Mouse (Mus musculus) stomach, embryonic 14.5 days (tissue): ENCODE results near the gene Bcr. TPM values are rescaled to one million over a fixed set of nuclear protein-coding genes. Genes with fewer than 3 reads are reported as not detected.

Experiments
- ATAC-seq: fragments of 200-750 bp; cut with Nextera tagmentation; 2 replicates; pipeline ENCODE4 v1.8.0; 2017; ENCODE audit warnings: low read depth, moderate TSS enrichment; ENCODE audit not compliant: insufficient number of reproducible peaks, insufficient read depth, low FRiP score
- H3K27ac ChIP-seq: fragments of 300-500 bp; sonication (generic); 2 replicates; pipeline ENCODE4 v1.5.1; 2014; ENCODE audit warnings: mild to moderate bottlenecking, low read length, moderate library complexity, mixed read lengths
- H3K27me3 ChIP-seq: fragments of 300-500 bp; sonication (generic); 2 replicates; pipeline ENCODE4 v1.6.1; 2014; ENCODE audit warnings: low read length, control low read depth, mixed read lengths; ENCODE audit not compliant: control insufficient read depth, insufficient read depth
- H3K36me3 ChIP-seq: fragments of 300-500 bp; sonication (generic); 2 replicates; pipeline ENCODE4 v1.6.1; 2014; ENCODE audit warnings: mild to moderate bottlenecking, control low read depth, low read length, moderate library complexity, mixed read lengths; ENCODE audit not compliant: control insufficient read depth, insufficient read depth
- H3K4me1 ChIP-seq: fragments of 300-500 bp; sonication (generic); 2 replicates; pipeline ENCODE4 v1.6.1; 2014; ENCODE audit warnings: low read length, control low read depth, mixed read lengths; ENCODE audit not compliant: control insufficient read depth, insufficient read depth
- H3K4me2 ChIP-seq: fragments of 300-500 bp; sonication (generic); replicated peaks from 2 replicates; pipeline ENCODE4 v1.6.1; 2014; ENCODE audit warnings: low read depth, low read length, control low read depth
- H3K4me3 ChIP-seq: fragments of 300-500 bp; sonication (generic); 2 replicates; pipeline ENCODE4 v1.5.1; 2014; ENCODE audit warnings: low read depth, low read length, control low read depth
- H3K9ac ChIP-seq: fragments of 300-500 bp; sonication (generic); replicated peaks from 2 replicates; pipeline ENCODE4 v1.6.1; 2014; ENCODE audit warnings: low read depth, mild to moderate bottlenecking, control low read depth, low read length, moderate library complexity, mixed read lengths
- H3K9me3 ChIP-seq: fragments of 300-500 bp; sonication (generic); 2 replicates; pipeline ENCODE4 v1.6.1; 2016; ENCODE audit warnings: low read depth, low read length, control low read depth; ENCODE audit not compliant: control insufficient read depth
- WGBS: fragments of 180-500 bp; shearing (Covaris S2); extraction: QIAGEN DNeasy Blood & Tissue Kit; methylation state at CpG from one replicate; pipeline ENCODE4 v1.1.7; 2014; 5-methylcytosine and 5-hydroxymethylcytosine counted together
- polyA plus RNA-seq: library from polyadenylated mRNA; unstranded; fragments of >200 nt; fragmentation: Nextera tagmentation; extraction: Ambion mirVana; gene quantifications from 2 replicates; pipeline ENCODE4 v1.2.1, GENCODE M21; 2014

Gene Bcr
- polyA plus RNA-seq, 1 experiment from 2014 or later = 11.9 TPM

GRCm38 (mm10) chr10:75191647-75192046 is 131.3 kb downstream of the Bcr start:
- Histone ChIP-seq H3K9me3 (no peaks in the 10 kb centered on the region), H3K9ac (no peak overlapping the region), H3K27ac (no peak overlapping the region), H3K36me3 (no peaks in the 10 kb centered on the region), H3K4me3 (no peak overlapping the region), H3K27me3 (no peaks in the 10 kb centered on the region), H3K4me1 (no peaks in the 10 kb centered on the region), H3K4me2 (no peak overlapping the region)
- WGBS = 53% methylated on average over 7 of the region's 7 CpGs
- no peak for ATAC-seq

GRCm38 (mm10) chr10:75197817-75198216 is 137.4 kb downstream of the Bcr start:
- Histone ChIP-seq H3K9me3 (no peaks in the 10 kb centered on the region), H3K4me2 (no peak overlapping the region), H3K4me3 (no peak overlapping the region), H3K36me3 (no peaks in the 10 kb centered on the region), H3K27ac (no peak overlapping the region), H3K4me1 (no peaks in the 10 kb centered on the region), H3K27me3 (no peaks in the 10 kb centered on the region), H3K9ac (no peak overlapping the region)
- 100% methylated on average over 1 of the region's 1 CpGs for WGBS
- no peak for ATAC-seq

- no peak for ATAC-seq
- Histone ChIP-seq H3K4me2 (no peak overlapping the region), H3K27me3 (no peaks in the 10 kb centered on the region), H3K4me3 (no peak overlapping the region), H3K9me3 (no peaks in the 10 kb centered on the region), H3K4me1 (no peaks in the 10 kb centered on the region), H3K36me3 (no peaks in the 10 kb centered on the region), H3K27ac (no peak overlapping the region), H3K9ac (no peak overlapping the region)
- WGBS = 81% methylated on average over 1 of the region's 1 CpGs
These were observed 140.3 kb downstream of the Bcr start for GRCm38 (mm10) chr10:75200733-75201132.

- no peaks in the 10 kb centered on the region for H3K36me3 ChIP-seq
- no peaks in the 10 kb centered on the region for H3K27me3 ChIP-seq
- no peaks in the 10 kb centered on the region for H3K4me1 ChIP-seq
- no peak for ATAC-seq
- H3K27ac ChIP-seq = no peak overlapping the region
- WGBS = 81% methylated on average over 4 of the region's 4 CpGs
- no peak overlapping the region for H3K4me2 ChIP-seq
- no peak overlapping the region for H3K9ac ChIP-seq
- H3K9me3 ChIP-seq = no peaks in the 10 kb centered on the region
- no peak overlapping the region for H3K4me3 ChIP-seq
These were observed 145.8 kb downstream of the Bcr start for GRCm38 (mm10) chr10:75206192-75206591.

- Histone ChIP-seq H3K4me1 (peaks cover 10% of the 10 kb centered on the region; the same call in 1 of the 2 replicates), H3K27ac (no peak overlapping the region), H3K36me3 (no peaks in the 10 kb centered on the region), H3K9ac (no peak overlapping the region), H3K4me3 (no peak overlapping the region), H3K4me2 (no peak overlapping the region), H3K9me3 (no peaks in the 10 kb centered on the region), H3K27me3 (no peaks in the 10 kb centered on the region)
- WGBS = 88% methylated on average over 3 of the region's 3 CpGs
- ATAC-seq = no peak
These were observed 150.4 kb downstream of the Bcr start for GRCm38 (mm10) chr10:75210841-75211240.

GRCm38 (mm10) chr10:75211807-75212645 is 151.6 kb downstream of the Bcr start, which contains the start of gene Specc1l:
TSS of gene Specc1l (plus strand) at chr10:75212073.
- Histone ChIP-seq H3K4me1 (peaks cover 10% of the 10 kb centered on the region; the same call in 1 of the 2 replicates), H3K9ac (peak within 1 kb of the TSS; percentile 79), H3K27ac (peak within 1 kb of the TSS; percentile 99), H3K27me3 (no peaks in the 10 kb centered on the region), H3K36me3 (no peaks in the 10 kb centered on the region), H3K4me3 (peak within 1 kb of the TSS; percentile 83), H3K4me2 (peak within 1 kb of the TSS; percentile 62), H3K9me3 (no peaks in the 10 kb centered on the region)
- WGBS = under 1% methylated on average over 72 of the region's 80 CpGs
- ATAC-seq = peak; percentile 99

GRCm38 (mm10) chr10:75212981-75213380 is 152.6 kb downstream of the Bcr start:
- no peaks in the 10 kb centered on the region for H3K36me3 ChIP-seq
- no peak overlapping the region for H3K27ac ChIP-seq
- H3K4me3 ChIP-seq = peak overlapping the region; percentile 83
- H3K9me3 ChIP-seq = no peaks in the 10 kb centered on the region
- 48% methylated on average over 7 of the region's 7 CpGs for WGBS
- no peaks in the 10 kb centered on the region for H3K27me3 ChIP-seq
- H3K9ac ChIP-seq = peak overlapping the region; percentile 79; the same call in 1 of the 2 replicates
- ATAC-seq = no peak
- H3K4me2 ChIP-seq = peak overlapping the region; percentile 62
- H3K4me1 ChIP-seq = peaks cover 10% of the 10 kb centered on the region; the same call in 1 of the 2 replicates

DNA sequence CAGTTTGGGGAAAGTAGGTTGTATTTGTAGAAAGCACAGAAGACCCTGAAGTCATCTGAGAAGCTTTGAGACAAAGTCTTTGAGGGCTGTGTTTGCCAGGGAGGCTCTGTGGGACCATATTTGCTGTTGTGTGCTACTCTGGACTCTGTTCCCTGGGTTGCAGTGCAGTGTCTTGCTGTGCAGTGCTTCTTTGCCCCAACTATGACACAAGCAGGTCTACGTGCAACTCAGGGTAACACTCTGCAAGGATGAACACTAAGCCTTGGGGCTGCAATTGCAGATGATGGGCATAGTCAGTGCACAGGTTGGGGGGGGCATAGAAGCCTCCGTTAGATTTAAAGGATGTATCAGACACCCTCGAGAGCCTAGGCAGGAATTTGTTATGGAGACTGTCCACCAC is 160.3 kb downstream of the Bcr start:
- no peaks in the 10 kb centered on the region for H3K36me3 ChIP-seq
- 85% methylated on average over 3 of the region's 3 CpGs for WGBS
- H3K4me2 ChIP-seq = no peak overlapping the region
- no peaks in the 10 kb centered on the region for H3K9me3 ChIP-seq
- no peaks in the 10 kb centered on the region for H3K27me3 ChIP-seq
- H3K27ac ChIP-seq = no peak overlapping the region
- no peak overlapping the region for H3K4me3 ChIP-seq
- peaks cover 16% of the 10 kb centered on the region for H3K4me1 ChIP-seq
- no peak for ATAC-seq
- no peak overlapping the region for H3K9ac ChIP-seq
